Mouse (Mus musculus) heart, embryonic 11.5 days (tissue): ENCODE data around the gene Ell. TPM values are rescaled to one million over a fixed set of nuclear protein-coding genes. Genes with fewer than 3 reads are reported as not detected.

ENCODE experiments used
- ATAC-seq: fragments of 200-750 bp; cut with Nextera tagmentation; replicated peaks from 2 replicates; pipeline ENCODE4 v1.8.0; 2017; ENCODE audit warnings: moderate library complexity; ENCODE audit not compliant: insufficient number of reproducible peaks, low FRiP score, low TSS enrichment
- H3K27ac ChIP-seq: fragments of 300-500 bp; sonication (generic); 2 replicates; pipeline ENCODE4 v1.5.1; 2014; ENCODE audit warnings: mild to moderate bottlenecking, low read depth, low read length
- H3K27me3 ChIP-seq: fragments of 300-500 bp; sonication (generic); 2 replicates; pipeline ENCODE4 v1.6.1; 2014; ENCODE audit warnings: mild to moderate bottlenecking, low read length, mixed read lengths; ENCODE audit not compliant: control insufficient read depth, insufficient read depth
- H3K36me3 ChIP-seq: fragments of 300-500 bp; sonication (generic); 2 replicates; pipeline ENCODE4 v1.6.1; 2014; ENCODE audit warnings: mild to moderate bottlenecking, low read length, moderate library complexity, mixed read lengths; ENCODE audit not compliant: control insufficient read depth, insufficient read depth
- H3K4me1 ChIP-seq: fragments of 300-500 bp; sonication (generic); 2 replicates; pipeline ENCODE4 v1.6.1; 2014; ENCODE audit warnings: low read length; ENCODE audit not compliant: control insufficient read depth, insufficient read depth
- H3K4me2 ChIP-seq: fragments of 300-500 bp; sonication (generic); 2 replicates; pipeline ENCODE4 v1.6.1; 2014; ENCODE audit warnings: mild to moderate bottlenecking, moderate library complexity
- H3K4me3 ChIP-seq: fragments of 300-500 bp; sonication (generic); 2 replicates; pipeline ENCODE4 v1.5.1; 2014; ENCODE audit warnings: low read depth, low read length
- H3K9ac ChIP-seq: fragments of 300-500 bp; sonication (generic); 2 replicates; pipeline ENCODE4 v1.6.1; 2014; ENCODE audit warnings: mild to moderate bottlenecking, low read depth, low read length, moderate library complexity
- H3K9me3 ChIP-seq: fragments of 300-500 bp; sonication (generic); replicated peaks from 2 replicates; pipeline ENCODE4 v1.6.1; 2016; ENCODE audit warnings: low read length; ENCODE audit not compliant: control insufficient read depth
- WGBS: fragments of 180-500 bp; shearing (Covaris S2); extraction: QIAGEN DNeasy Blood & Tissue Kit; methylation state at CpG from one replicate; pipeline ENCODE4 v1.1.7; 2014; ENCODE audit not compliant: insufficient replicate concordance; 5-methylcytosine and 5-hydroxymethylcytosine counted together
- polyA plus RNA-seq: library from polyadenylated mRNA; unstranded; fragments of >200 nt; fragmentation: Nextera tagmentation; extraction: Ambion mirVana; gene quantifications from 2 replicates; pipeline ENCODE4 v1.2.1, GENCODE M21; 2014

Ell gene
- polyA plus RNA-seq, 1 experiment from 2014 or later: 14.1 TPM

GRCm38 (mm10) chr8:70561809-70562535 lies 22.7 kb downstream of the Ell start:
- no peak for ATAC-seq
- peaks cover 68% of the 10 kb centered on the region for H3K4me1 ChIP-seq
- no peaks in the 10 kb centered on the region for H3K27me3 ChIP-seq
- no peaks in the 10 kb centered on the region for H3K9me3 ChIP-seq
- 33% methylated on average over 7 of the region's 7 CpGs for WGBS
- no peak overlapping the region for H3K4me3 ChIP-seq
- H3K36me3 ChIP-seq: no peaks in the 10 kb centered on the region
- peak overlapping the region; percentile 29; the same call in 1 of the 2 replicates for H3K9ac ChIP-seq
- H3K27ac ChIP-seq: peak overlapping the region; percentile 57
- H3K4me2 ChIP-seq: no peak overlapping the region; the same call in 1 of the 2 replicates

- 60% methylated on average over 3 of the region's 3 CpGs for WGBS
Observed at GRCm38 (mm10) chr8:70562802-70563201, 23.5 kb downstream of the Ell start.

GRCm38 (mm10) chr8:70563763-70564387 lies 24.6 kb downstream of the Ell start:
- no peaks in the 10 kb centered on the region for H3K9me3 ChIP-seq
- H3K27me3 ChIP-seq: no peaks in the 10 kb centered on the region
- no peaks in the 10 kb centered on the region for H3K36me3 ChIP-seq
- peaks cover 56% of the 10 kb centered on the region for H3K4me1 ChIP-seq
- no peak overlapping the region for H3K27ac ChIP-seq
- ATAC-seq: no peak
- H3K4me2 ChIP-seq: no peak overlapping the region
- H3K9ac ChIP-seq: no peak overlapping the region
- no peak overlapping the region for H3K4me3 ChIP-seq
- WGBS: 88% methylated on average over 6 of the region's 6 CpGs

More at GRCm38 (mm10) chr8:70562802-70563201, 23.5 kb downstream of the Ell start:
- Histone ChIP-seq H3K9ac (no peak overlapping the region), H3K4me1 (peaks cover 62% of the 10 kb centered on the region), H3K9me3 (no peaks in the 10 kb centered on the region), H3K4me3 (no peak overlapping the region), H3K36me3 (no peaks in the 10 kb centered on the region), H3K27ac (no peak overlapping the region), H3K27me3 (no peaks in the 10 kb centered on the region), H3K4me2 (no peak overlapping the region)
- ATAC-seq: no peak

- Histone ChIP-seq H3K36me3 (no peaks in the 10 kb centered on the region), H3K9me3 (no peaks in the 10 kb centered on the region), H3K4me3 (no peak overlapping the region), H3K27me3 (no peaks in the 10 kb centered on the region), H3K4me2 (no peak overlapping the region), H3K9ac (no peak overlapping the region), H3K4me1 (peaks cover 51% of the 10 kb centered on the region), H3K27ac (no peak overlapping the region)
- no peak for ATAC-seq
- 72% methylated on average over 3 of the region's 3 CpGs for WGBS
Observed at GRCm38 (mm10) chr8:70564696-70565235, 25.5 kb downstream of the Ell start.

GRCm38 (mm10) chr8:70565561-70565960 lies 26.3 kb downstream of the Ell start:
- peaks cover 48% of the 10 kb centered on the region for H3K4me1 ChIP-seq
- H3K36me3 ChIP-seq: no peaks in the 10 kb centered on the region
- no peak for ATAC-seq
- no peaks in the 10 kb centered on the region for H3K27me3 ChIP-seq
- H3K9ac ChIP-seq: no peak overlapping the region
- no peak overlapping the region for H3K4me2 ChIP-seq
- no peak overlapping the region for H3K27ac ChIP-seq
- H3K9me3 ChIP-seq: no peaks in the 10 kb centered on the region
- H3K4me3 ChIP-seq: no peak overlapping the region
- 26% methylated on average over 3 of the region's 3 CpGs for WGBS

GRCm38 (mm10) chr8:70570360-70570759 lies 31.1 kb downstream of the Ell start:
- Histone ChIP-seq H3K9ac (0 out of 2 replicates have a peak overlapping the region, but pooled peaks have one; percentile 19), H3K9me3 (no peaks in the 10 kb centered on the region), H3K4me2 (no peak overlapping the region), H3K4me1 (peaks cover 17% of the 10 kb centered on the region), H3K4me3 (no peak overlapping the region), H3K36me3 (no peaks in the 10 kb centered on the region), H3K27ac (peak overlapping the region; percentile 55), H3K27me3 (no peaks in the 10 kb centered on the region)
- ATAC-seq: no peak

- H3K27ac ChIP-seq: peak overlapping the region; percentile 55
- no peak for ATAC-seq
- no peak overlapping the region for H3K9ac ChIP-seq
- H3K36me3 ChIP-seq: no peaks in the 10 kb centered on the region
- no peak overlapping the region for H3K4me3 ChIP-seq
- WGBS: 63% methylated on average over 6 of the region's 6 CpGs
- H3K4me2 ChIP-seq: no peak overlapping the region
- no peaks in the 10 kb centered on the region for H3K27me3 ChIP-seq
- H3K4me1 ChIP-seq: peaks cover 10% of the 10 kb centered on the region
- no peaks in the 10 kb centered on the region for H3K9me3 ChIP-seq
Observed at GRCm38 (mm10) chr8:70570990-70571389, 31.7 kb downstream of the Ell start.

- no peak for ATAC-seq
- H3K4me1 ChIP-seq: peaks cover 10% of the 10 kb centered on the region
- H3K27ac ChIP-seq: no peak overlapping the region
- H3K9me3 ChIP-seq: no peaks in the 10 kb centered on the region
- H3K9ac ChIP-seq: no peak overlapping the region
- H3K4me3 ChIP-seq: no peak overlapping the region
- no peak overlapping the region for H3K4me2 ChIP-seq
- H3K36me3 ChIP-seq: peaks cover 7% of the 10 kb centered on the region; the same call in 1 of the 2 replicates
- H3K27me3 ChIP-seq: no peaks in the 10 kb centered on the region
Observed at GRCm38 (mm10) chr8:70574302-70574701, 35.0 kb downstream of the Ell start.
